Mouse (Mus musculus) gastrocnemius, adult 18-20 months (tissue): ENCODE measurements around the gene Casp7. TPM values are rescaled to one million over a fixed set of nuclear protein-coding genes. Genes with fewer than 3 reads are reported as not detected.

Source experiments
- DNase-seq: peaks from one replicate; pipeline ENCODE4 v3.0.0; 2021; ENCODE audit warnings: low spot score
- total RNA-seq, 2 experiments: library from RNA; stranded (reverse); gene quantifications; 2 replicates each; pipeline ENCODE4 v1.2.3; 2021

Casp7 gene
- total RNA-seq, 2 experiments from 2014 or later: 3.3 to 3.7 TPM

DNA sequence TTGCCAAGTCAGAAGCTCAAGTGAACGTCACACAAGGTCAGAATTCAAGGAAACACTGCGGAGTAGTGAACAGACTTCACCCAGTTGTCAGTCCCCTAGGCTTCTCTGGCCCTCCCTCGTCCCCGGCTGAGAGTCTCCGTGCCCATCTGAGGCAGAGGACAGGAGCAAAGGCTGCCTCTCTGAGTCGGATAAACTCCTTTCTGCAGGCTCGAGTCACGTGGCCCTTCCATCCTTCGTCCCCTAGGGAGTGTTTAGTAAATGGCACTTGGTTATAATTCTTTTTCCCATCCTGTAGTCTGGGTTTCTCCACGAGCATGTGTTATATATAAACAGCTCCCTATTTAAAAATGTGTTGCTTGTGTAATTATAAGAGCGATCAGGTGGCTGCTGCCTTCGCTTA, 26.4 kb downstream of the Casp7 start:
- no peak for DNase-seq

GRCm38 (mm10) chr19:56424606-56425395, 27.9 kb downstream of the Casp7 start:
- no peak for DNase-seq

GRCm38 (mm10) chr19:56425492-56425891, 28.6 kb downstream of the Casp7 start:
- no peak for DNase-seq

DNA sequence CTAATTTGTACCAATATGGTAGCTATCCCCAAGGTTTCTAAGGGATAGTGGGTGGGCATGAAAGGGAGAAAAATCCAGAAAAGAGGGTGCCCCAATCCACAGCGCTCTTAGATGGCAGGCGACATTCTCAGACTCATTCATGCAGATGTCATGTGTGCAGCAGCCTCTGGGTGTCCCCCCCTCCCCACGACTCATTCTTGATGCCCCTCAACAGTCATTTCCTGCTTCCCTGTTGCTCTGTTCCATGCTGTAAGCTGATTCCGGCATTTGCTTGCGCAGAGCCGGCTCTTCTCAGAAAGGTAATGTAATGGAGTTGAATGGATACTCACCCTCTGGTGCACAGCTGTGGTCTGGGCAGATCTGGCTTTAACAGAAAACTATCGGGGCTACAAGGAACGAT, 33.4 kb downstream of the Casp7 start:
- no peak for DNase-seq

GRCm38 (mm10) chr19:56432706-56433105, 35.8 kb downstream of the Casp7 start:
- no peak for DNase-seq

DNA sequence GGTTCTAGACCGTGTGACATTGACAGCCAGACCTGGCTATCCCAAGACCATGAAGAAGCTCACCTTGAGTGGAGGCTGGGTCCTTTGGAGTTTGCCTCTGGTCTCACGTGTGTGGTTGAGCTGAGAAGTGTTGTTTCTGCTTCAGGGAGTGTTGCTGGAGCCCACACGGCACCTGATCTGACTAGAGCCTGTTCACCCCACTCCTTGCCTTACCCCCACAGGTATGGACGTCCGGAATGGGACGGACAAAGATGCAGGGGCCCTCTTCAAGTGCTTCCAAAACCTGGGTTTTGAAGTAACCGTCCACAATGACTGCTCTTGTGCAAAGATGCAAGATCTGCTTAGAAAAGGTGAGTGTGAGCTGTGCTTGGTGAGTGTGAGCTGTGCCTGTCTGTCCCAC, 36.7 kb downstream of the Casp7 start:
- DNase-seq: no peak

DNA sequence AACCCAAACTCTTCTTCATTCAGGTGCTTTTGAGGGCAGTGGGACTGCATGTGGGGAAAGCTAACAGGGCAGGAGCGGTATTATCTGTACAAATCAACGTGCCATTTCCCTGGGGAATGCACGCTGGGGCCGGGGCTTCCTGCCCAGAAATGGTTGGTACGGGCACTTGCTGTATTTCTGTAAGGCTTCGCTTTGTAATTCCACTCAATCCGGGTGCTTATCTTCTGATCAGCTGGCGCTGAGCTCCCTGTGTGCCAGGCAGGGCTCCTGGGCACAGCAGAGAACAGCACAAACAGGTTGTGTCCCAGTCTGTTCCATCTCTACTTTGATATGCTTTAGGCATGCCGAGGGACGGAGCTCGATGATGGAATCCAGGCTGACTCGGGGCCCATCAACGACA, 39.5 kb downstream of the Casp7 start:
- DNase-seq: no peak

- no peak for DNase-seq
Measured at GRCm38 (mm10) chr19:56438357-56439071, 41.6 kb downstream of the Casp7 start.

DNA sequence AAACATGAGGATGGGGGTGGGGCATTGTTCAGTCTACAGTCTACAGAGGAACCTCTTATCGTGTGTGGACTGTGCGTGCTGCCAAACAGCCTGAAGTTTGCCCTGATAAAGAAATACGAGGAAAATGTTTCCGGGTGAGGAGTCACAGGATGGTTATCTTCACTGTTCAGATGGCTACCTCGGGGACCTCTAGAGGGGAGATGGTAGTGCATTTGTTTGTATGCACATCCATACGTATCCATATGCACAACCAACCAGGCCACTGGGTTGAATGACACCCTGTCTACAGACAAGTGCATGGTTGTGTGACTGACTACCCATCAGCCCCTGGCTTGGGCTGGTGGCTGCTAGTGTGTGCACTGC, 42.1 kb downstream of the Casp7 start:
- no peak for DNase-seq

- no peak for DNase-seq
Measured at GRCm38 (mm10) chr19:56443445-56443844, 46.5 kb downstream of the Casp7 start.

GRCm38 (mm10) chr19:56448784-56449183, 51.9 kb downstream of the Casp7 start:
- no peak for DNase-seq

DNA sequence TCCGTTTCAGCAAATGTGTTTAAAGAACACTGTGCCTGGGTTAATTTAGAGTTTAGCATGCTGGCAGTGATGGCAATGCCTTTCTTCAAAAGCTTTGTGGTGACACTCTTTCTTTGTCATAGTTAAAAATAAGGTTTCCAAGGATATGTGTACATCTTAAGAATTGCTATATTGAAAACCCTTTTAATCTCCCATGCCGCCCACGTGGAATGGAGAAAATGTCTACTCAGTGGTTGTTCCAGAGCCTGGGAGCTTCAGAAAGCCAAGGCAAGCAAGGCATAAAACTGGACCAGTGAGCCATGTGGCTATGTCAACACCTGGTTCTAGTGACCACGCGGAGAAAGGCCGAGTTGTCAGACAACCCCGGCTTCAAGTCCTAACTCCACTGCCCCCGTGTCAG, 52.6 kb downstream of the Casp7 start:
- no peak for DNase-seq

GRCm38 (mm10) chr19:56450892-56451291, 54.0 kb downstream of the Casp7 start:
- no peak for DNase-seq

DNA sequence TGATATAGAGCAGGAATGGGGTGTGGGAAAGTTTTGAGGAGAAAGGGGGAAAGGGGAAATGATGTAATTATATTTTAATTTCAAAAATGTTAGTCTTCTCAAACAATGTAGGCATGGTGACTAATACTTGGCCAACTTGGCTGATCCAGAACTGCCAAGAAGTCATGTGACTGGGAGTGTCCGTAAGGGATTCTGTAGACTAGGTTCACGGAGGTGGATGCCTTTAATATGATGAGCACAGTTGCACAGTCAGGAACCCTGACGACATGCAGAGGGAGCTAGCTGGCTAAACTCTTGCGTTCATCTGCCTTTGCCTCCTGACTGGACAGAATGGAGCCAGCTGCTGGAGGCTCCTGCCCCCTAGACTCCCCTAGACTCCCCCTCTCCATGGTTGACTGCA, 54.9 kb downstream of the Casp7 start:
- no peak for DNase-seq

DNA sequence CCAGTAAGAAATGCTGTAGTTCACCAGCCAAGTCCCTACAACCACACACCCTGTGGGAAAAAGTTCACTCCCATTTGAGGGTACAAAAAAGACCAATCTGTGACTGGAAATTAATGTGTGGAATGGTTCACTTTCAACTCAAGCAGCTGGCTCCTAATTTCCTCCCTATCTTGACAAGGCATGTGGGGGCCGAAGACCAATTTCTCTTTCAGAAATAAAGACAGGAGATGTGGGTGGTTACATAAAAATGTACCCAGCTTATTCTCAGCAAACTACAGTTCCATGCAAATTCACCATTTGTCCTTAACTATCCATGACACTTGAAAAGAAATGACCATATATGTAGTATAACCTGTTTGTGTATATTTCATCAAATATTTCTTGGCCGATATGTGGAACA, 55.5 kb downstream of the Casp7 start:
- DNase-seq: no peak

- DNase-seq: no peak
Measured at GRCm38 (mm10) chr19:56454862-56455261, 57.9 kb downstream of the Casp7 start.

DNA sequence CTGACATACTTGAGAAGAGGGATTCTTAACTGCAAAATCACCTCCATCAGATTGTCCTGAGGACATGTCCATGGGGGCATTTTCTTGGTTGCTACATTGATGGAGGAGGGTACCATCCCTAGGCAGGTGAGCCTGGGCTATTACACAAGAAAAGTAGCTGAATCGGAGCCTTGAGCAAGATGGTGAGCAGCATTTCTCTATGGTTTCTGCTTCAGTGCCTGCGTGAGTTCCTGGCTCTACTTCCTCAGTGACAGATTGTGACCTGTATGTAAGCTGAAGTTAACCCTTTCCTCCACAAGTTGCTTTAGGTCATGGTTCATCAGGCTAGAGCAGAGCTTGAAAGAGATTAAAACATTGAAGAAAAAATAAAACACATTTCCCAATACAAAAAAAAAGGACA, 58.4 kb downstream of the Casp7 start:
- no peak for DNase-seq

- DNase-seq: no peak
Measured at GRCm38 (mm10) chr19:56457569-56457968, 60.6 kb downstream of the Casp7 start.

DNA sequence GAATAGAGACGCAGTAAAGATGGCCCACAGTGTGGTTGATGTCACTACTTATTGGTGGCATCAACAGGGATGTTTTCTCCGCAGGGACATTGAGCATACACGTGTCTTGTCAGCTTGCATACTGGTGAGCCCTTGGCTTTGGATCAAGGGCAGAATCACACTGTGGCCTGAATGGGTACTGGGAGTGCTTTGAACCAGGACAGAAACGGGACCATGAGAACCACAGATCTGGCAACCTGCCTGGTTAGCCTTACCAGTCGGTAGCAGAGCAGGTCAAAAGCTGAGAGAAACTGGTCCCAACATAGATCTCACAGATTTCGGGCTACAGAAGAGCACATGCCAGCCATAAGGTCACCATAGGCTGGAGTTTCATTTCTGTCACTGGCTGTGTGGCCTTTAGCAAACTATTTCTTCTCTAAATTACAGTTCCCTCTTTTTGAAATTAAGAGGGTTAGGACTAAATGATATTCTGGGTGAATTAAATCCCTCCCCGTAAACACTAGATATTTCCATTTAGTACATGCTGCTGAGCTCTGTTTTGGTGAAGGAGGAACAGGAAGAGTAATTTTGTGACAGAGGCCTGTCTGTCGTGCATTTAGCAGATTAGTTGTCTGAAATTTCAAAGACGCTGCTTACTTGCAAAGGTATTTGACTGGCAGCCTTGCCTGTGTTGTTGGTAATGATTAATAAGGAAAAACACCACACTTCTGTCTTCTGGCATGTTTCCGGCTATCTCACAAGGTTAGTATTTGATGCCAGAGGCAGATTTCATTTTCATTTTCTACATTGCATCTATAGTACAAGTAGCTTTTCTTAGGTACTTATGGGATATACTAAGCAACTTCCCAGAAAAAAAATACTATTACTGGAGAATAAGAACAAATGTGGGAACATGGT, 62.5 kb downstream of the Casp7 start:
- no peak for DNase-seq

GRCm38 (mm10) chr19:56460241-56460640, 63.3 kb downstream of the Casp7 start:
- DNase-seq: no peak

DNA sequence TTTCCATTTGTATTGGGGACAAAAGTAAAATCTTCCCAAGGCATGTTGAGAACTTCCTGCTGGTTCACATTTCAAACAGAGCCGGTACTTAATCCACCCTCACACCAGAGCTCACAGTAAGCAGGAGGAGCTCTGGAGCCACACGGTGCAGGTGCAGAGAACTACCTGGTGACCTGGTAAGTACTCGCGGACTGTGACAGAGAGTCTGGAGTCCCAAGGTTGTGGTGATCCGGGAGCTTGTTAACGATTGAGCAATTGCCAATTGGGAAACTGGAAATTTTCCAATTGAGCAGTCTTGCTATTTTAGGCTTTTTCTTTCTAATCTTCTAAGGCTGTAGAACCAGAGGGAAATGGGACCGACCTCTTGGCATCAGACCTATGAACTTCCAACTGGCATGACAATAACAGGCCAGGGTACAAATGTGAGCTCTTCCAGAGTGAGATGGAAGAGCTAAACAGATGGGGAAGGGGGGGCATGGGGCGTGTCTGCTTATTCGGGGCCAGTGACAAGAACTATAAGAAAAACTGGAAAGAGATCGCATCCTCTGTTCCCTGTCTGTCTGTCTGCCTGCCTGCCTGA, 64.7 kb downstream of the Casp7 start, which contains the start of gene Plekhs1:
TSS of gene Plekhs1 (plus strand) at position 119 of the 580 bp plus-strand sequence.
- DNase-seq: no peak

- no peak for DNase-seq
Measured at GRCm38 (mm10) chr19:56462786-56463185, 65.9 kb downstream of the Casp7 start.
